Mouse (Mus musculus): ENCODE data around the gene Eif5b. TPM values are rescaled to one million over a fixed set of nuclear protein-coding genes. Genes with fewer than 3 reads are reported as not detected.
"Not testable (repeated sequence)": the region's sequence is repeated elsewhere in the genome, so short reads cannot be mapped to it uniquely, and the experiment has no call there.

The Eif5b gene
- total and polyA plus RNA-seq, 3 experiments, result 80.8 to 143 (median 91.6) TPM

GRCm38 (mm10) chr1:37958516-37958915, 39.3 kb upstream of the Eif5b start:
- H3K27me3 ChIP-seq (ENCODE audit: insufficient read depth, low read length), result peaks cover 23% of the 10 kb centered on the region
- no peak for TF ChIP-seq GATA1 (IDR thresholded peaks at IDR 0.05; ENCODE audit: borderline replicate concordance, low read length)
- TF ChIP-seq TAL1 (conservative IDR thresholded peaks at IDR 0.05; ENCODE audit: low read depth, low read length), result no peak
- DNase-seq (ENCODE audit: low spot score) (no peak), ATAC-seq (ENCODE audit: extremely low read depth, insufficient number of reproducible peaks, low FRiP score, poor library complexity, severe bottlenecking) (no peak)
- H3K9me3 ChIP-seq (replicated peaks), result no peaks in the 10 kb centered on the region
- no peaks in the 10 kb centered on the region for H3K4me1 ChIP-seq (ENCODE audit: insufficient read depth, low read depth, low read length)
- no peaks in the 10 kb centered on the region for H3K36me3 ChIP-seq (replicated peaks)
- no peak overlapping the region for H3K4me3 ChIP-seq (ENCODE audit: low read depth, low read length)

DNA sequence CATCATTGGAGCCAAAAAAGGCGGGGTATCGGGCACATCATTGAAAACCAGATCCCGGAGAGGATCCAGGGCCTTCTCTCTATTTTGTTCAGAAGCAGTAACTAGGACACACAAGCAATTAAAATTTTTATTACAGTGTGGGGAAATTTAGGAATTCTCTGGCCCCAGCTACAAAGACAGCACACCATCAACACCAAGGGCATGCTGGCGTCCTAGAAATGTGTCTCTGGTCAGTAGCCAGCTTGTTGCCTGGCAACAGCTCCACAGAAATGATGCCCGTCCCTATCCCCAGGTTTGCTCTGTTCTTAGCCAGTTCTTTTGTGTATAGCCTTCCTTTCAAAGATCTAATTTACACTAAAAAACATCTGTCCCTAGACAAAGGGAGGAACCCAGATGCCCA, 38.3 kb upstream of the Eif5b start:
- Histone ChIP-seq H3K4me1 (ENCODE audit: insufficient read depth, low read depth, low read length) (no peaks in the 10 kb centered on the region), H3K4me3 (ENCODE audit: low read depth, low read length) (no peak overlapping the region), H3K36me3 (replicated peaks) (no peaks in the 10 kb centered on the region), H3K9me3 (replicated peaks) (no peaks in the 10 kb centered on the region), H3K27me3 (ENCODE audit: insufficient read depth, low read length) (peaks cover 20% of the 10 kb centered on the region)
- no peak for TF ChIP-seq TAL1 (conservative IDR thresholded peaks at IDR 0.05; ENCODE audit: low read depth, low read length)
- DNase-seq (ENCODE audit: low spot score) (no peak), ATAC-seq (ENCODE audit: extremely low read depth, insufficient number of reproducible peaks, low FRiP score, poor library complexity, severe bottlenecking) (no peak)

DNA sequence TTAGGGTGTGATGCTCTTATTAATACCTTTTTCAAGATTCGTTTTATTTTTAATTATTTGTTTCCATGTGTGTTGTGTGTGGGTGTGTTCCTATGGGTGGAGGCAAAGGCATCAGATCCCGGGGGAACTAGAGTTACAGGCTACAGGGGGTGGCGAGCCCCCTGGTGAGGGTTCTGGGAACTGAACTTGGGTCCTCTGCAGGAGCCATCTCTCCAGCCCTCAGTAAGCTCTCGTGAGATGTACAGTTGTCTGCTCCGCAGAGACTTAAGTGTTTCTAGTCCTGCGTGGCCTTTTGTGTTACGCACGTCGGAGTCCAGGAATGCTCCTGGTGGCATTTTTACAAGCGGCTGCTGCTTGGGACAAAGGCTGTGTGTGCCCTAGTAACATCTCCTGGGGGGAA, 32.2 kb upstream of the Eif5b start:
- H3K27me3 ChIP-seq (ENCODE audit: insufficient read depth, low read length), result peaks cover 10% of the 10 kb centered on the region
- DNase-seq (ENCODE audit: low spot score) (no peak), ATAC-seq (ENCODE audit: extremely low read depth, insufficient number of reproducible peaks, low FRiP score, poor library complexity, severe bottlenecking) (no peak)
- TF ChIP-seq CTCF (IDR thresholded peaks at IDR 0.05; ENCODE audit: low read depth, low read length) (no peak), GATA1 (IDR thresholded peaks at IDR 0.05; ENCODE audit: borderline replicate concordance, low read length) (no peak), GATA2 (IDR thresholded peaks at IDR 0.05; ENCODE audit: borderline replicate concordance, low read depth, low read length) (no peak), TAL1 (conservative IDR thresholded peaks at IDR 0.05; ENCODE audit: low read depth, low read length) (no peak), POLR2AphosphoS5 (IDR thresholded peaks at IDR 0.05; ENCODE audit: insufficient replicate concordance, low read depth, low read length) (no peak)
- H3K9me3 ChIP-seq (replicated peaks), result no peaks in the 10 kb centered on the region
- H3K36me3 ChIP-seq (replicated peaks), result no peaks in the 10 kb centered on the region
- H3K4me3 ChIP-seq (ENCODE audit: low read depth, low read length), result no peak overlapping the region
- H3K4me1 ChIP-seq (ENCODE audit: insufficient read depth, low read depth, low read length), result no peaks in the 10 kb centered on the region

DNA sequence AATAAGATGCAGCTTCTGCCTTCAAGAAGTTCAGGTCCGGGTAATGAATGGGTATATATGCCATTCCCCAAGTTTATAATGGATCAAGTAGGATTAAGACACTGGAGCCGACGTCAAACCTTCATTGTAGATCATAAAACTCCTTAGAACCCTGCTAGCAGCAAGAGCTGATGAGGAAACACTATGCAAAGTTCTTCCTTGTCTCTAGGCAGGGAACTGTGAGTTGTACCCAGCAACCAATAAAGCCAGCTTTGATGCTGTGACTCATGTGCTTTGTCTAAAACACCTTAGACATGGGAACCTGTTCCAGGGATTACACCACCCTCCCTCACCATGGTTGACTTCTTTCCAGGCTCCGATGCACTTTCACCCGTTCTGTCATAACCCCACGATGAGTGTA, 29.1 kb upstream of the Eif5b start:
- ATAC-seq (ENCODE audit: extremely low read depth, insufficient number of reproducible peaks, low FRiP score, poor library complexity, severe bottlenecking) (no peak), DNase-seq (ENCODE audit: low spot score) (no peak)
- no peak for TF ChIP-seq TAL1 (conservative IDR thresholded peaks at IDR 0.05; ENCODE audit: low read depth, low read length)
- no peak for TF ChIP-seq CTCF (IDR thresholded peaks at IDR 0.05; ENCODE audit: low read depth, low read length)
- no peak for TF ChIP-seq POLR2AphosphoS5 (IDR thresholded peaks at IDR 0.05; ENCODE audit: insufficient replicate concordance, low read depth, low read length)
- TF ChIP-seq GATA2 (IDR thresholded peaks at IDR 0.05; ENCODE audit: borderline replicate concordance, low read depth, low read length), result no peak
- TF ChIP-seq GATA1 (IDR thresholded peaks at IDR 0.05; ENCODE audit: borderline replicate concordance, low read length), result no peak
- H3K4me1 ChIP-seq (ENCODE audit: insufficient read depth, low read depth, low read length), result no peaks in the 10 kb centered on the region
- H3K36me3 ChIP-seq (replicated peaks), result no peaks in the 10 kb centered on the region
- H3K27me3 ChIP-seq (ENCODE audit: insufficient read depth, low read length), result peaks cover 16% of the 10 kb centered on the region
- no peaks in the 10 kb centered on the region for H3K9me3 ChIP-seq (replicated peaks)
- H3K4me3 ChIP-seq (ENCODE audit: low read depth, low read length), result no peak overlapping the region

DNA sequence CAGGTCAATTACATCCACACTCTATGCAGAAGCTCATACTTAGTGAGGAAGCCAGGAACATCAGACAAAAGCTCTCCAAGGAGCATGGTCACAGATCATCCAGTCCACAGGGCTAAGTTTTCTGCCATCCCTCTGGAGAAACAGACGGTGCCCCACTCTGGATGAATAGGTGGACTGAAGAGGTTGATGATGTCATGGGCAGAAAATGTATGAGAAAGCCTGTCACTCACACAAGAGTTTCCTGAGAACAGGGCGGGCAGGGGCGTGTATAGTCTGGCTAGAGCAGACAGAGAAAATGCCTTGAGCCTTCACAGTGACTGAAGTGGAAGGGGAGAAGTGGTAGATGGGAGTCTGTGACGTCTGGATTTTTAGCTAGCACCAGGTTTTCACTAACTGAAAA, 26.3 kb upstream of the Eif5b start:
- ATAC-seq (ENCODE audit: extremely low read depth, insufficient number of reproducible peaks, low FRiP score, poor library complexity, severe bottlenecking), result no peak
- Histone ChIP-seq H3K9me3 (replicated peaks) (no peaks in the 10 kb centered on the region), H3K27me3 (ENCODE audit: insufficient read depth, low read length) (peaks cover 20% of the 10 kb centered on the region), H3K4me3 (ENCODE audit: low read depth, low read length) (no peak overlapping the region), H3K36me3 (replicated peaks) (no peaks in the 10 kb centered on the region), H3K4me1 (ENCODE audit: insufficient read depth, low read depth, low read length) (no peaks in the 10 kb centered on the region)
- DNase-seq (ENCODE audit: low spot score), result no peak
- TF ChIP-seq CTCF (IDR thresholded peaks at IDR 0.05; ENCODE audit: low read depth, low read length) (no peak), POLR2AphosphoS5 (IDR thresholded peaks at IDR 0.05; ENCODE audit: insufficient replicate concordance, low read depth, low read length) (no peak), GATA1 (IDR thresholded peaks at IDR 0.05; ENCODE audit: borderline replicate concordance, low read length) (no peak), TAL1 (conservative IDR thresholded peaks at IDR 0.05; ENCODE audit: low read depth, low read length) (no peak), GATA2 (IDR thresholded peaks at IDR 0.05; ENCODE audit: borderline replicate concordance, low read depth, low read length) (no peak)

DNA sequence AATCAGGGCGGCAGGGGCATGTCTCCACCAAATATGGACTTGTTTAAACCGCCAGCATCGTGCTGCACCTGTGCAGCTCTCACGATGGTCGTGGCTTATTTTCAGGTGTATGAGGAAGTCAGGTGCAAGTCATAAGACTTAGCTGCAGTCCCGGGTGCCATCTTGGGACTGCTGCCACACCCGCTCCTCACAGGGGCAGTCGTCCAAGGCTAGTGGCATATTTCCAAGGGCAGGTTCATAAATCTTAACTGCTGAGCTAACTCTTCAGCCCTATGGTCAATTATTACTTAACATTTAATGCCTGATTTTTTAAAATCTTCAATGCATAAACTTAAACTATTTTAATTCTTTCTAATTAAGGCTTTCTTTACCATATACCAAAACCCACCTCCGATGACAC, 21.1 kb upstream of the Eif5b start:
- not testable (repeated sequence) for ATAC-seq (ENCODE audit: extremely low read depth, insufficient number of reproducible peaks, low FRiP score, poor library complexity, severe bottlenecking); H3K9me3 ChIP-seq (replicated peaks); H3K36me3 ChIP-seq (replicated peaks); H3K4me1 ChIP-seq (ENCODE audit: insufficient read depth, low read depth, low read length); H3K4me3 ChIP-seq (ENCODE audit: low read depth, low read length); DNase-seq (ENCODE audit: low spot score)
- H3K27me3 ChIP-seq (ENCODE audit: insufficient read depth, low read length), result peaks cover 14% of the 10 kb centered on the region

DNA sequence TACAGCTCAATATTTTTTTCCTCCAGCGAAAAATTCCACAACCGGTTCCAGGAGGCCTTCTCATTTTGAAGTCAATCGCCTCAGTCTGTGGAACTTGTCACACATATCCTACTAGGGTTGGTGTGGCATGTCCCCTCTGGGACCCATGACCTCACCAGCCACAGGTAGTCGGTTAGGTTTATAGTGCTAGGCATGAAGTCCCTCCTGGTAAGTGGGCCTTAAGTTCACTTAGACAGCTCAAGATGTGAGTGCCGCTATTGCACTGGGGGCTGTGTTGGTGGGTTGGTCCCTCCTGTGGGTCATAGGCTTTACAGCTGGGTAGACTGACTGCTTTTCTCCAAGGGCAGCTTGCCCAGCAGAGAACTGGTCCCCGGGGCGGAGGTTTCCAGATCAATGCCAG, 20.5 kb upstream of the Eif5b start:
- no peaks in the 10 kb centered on the region for H3K4me1 ChIP-seq (ENCODE audit: insufficient read depth, low read depth, low read length)
- no peak overlapping the region for H3K4me3 ChIP-seq (ENCODE audit: low read depth, low read length)
- H3K9me3 ChIP-seq (replicated peaks), result no peaks in the 10 kb centered on the region
- no peaks in the 10 kb centered on the region for H3K36me3 ChIP-seq (replicated peaks)
- DNase-seq (ENCODE audit: low spot score) (no peak), ATAC-seq (ENCODE audit: extremely low read depth, insufficient number of reproducible peaks, low FRiP score, poor library complexity, severe bottlenecking) (no peak)
- H3K27me3 ChIP-seq (ENCODE audit: insufficient read depth, low read length), result peaks cover 13% of the 10 kb centered on the region
- TF ChIP-seq GATA2 (IDR thresholded peaks at IDR 0.05; ENCODE audit: borderline replicate concordance, low read depth, low read length) (no peak), CTCF (IDR thresholded peaks at IDR 0.05; ENCODE audit: low read depth, low read length) (no peak), POLR2AphosphoS5 (IDR thresholded peaks at IDR 0.05; ENCODE audit: insufficient replicate concordance, low read depth, low read length) (no peak)
